Mouse (Mus musculus) ES-Bruce4 (cell line): ENCODE data around the gene Hbq1b.

Experiments used
- CTCF ChIP-seq: IDR thresholded peaks from one replicate; pipeline ENCODE4 v1.8.1; 2011; ENCODE audit warnings: low read depth, low read length
- POLR2A ChIP-seq: IDR thresholded peaks from one replicate; pipeline ENCODE4 v1.8.1; 2011; ENCODE audit warnings: low read length; ENCODE audit not compliant: insufficient read depth

GRCm38 (mm10) chr11:32287493-32287825 is 694 bp downstream of the Hbq1b start:
- TF ChIP-seq CTCF (no peak), POLR2A (no peak)
